ENCODE assay signal across 10 mouse cellular contexts in genomic region chr16:90738092-90738956, GRCm38 (mm10). TPM values are rescaled to one million over a fixed set of nuclear protein-coding genes. Genes with fewer than 3 reads are reported as not detected.
DNase-seq lines count a peak whose midpoint lies in the region; ATAC-seq and TF ChIP-seq lines count a peak whose summit lies in the region.
"Had no signal": no experiment of that assay in that cellular context is flagged by ENCODE, and none has a peak within 500 bp of the region (broad histone marks: within the 10 kb centered on the region; RNA-seq: fewer than 3 reads in every experiment).

TSS of gene Mrap (plus strand) at chr16:90738207.

- DNase-seq in adrenal gland, adult (ENCODE audit: inconsistent age in 2 of 2, low spot score in 1 of 2): peak; percentile 95 to 98
- DNase-seq in lung, adult 2 months: no peak
- DNase-seq in layer of hippocampus, adult 11-12 months (ENCODE audit: low spot score): no peak
- no peak for DNase-seq in layer of hippocampus, postnatal 10 days (ENCODE audit: low spot score in 2 of 2)
- DNase-seq in hindbrain, embryonic 14.5 days (ENCODE audit: low spot score): no peak

- H3K36me3 ChIP-seq in E14TG2a.4 (ENCODE audit: insufficient read depth, low read length): no peaks in the 10 kb centered on the region
- no peaks in the 10 kb centered on the region for H3K36me3 ChIP-seq in heart, embryonic 13.5 days
- no peaks in the 10 kb centered on the region for H3K36me3 ChIP-seq in hindbrain, embryonic 14.5 days (replicated peaks; ENCODE audit: control insufficient read depth, insufficient read depth)

- H3K9ac ChIP-seq in heart, embryonic 13.5 days: peak within 1 kb of the TSS; percentile 73
- H3K9ac ChIP-seq in hindbrain, embryonic 14.5 days: no peak within 1 kb of the TSS

- ATAC-seq in heart, embryonic 13.5 days (ENCODE audit: extremely low read depth, insufficient number of reproducible peaks, low FRiP score, low TSS enrichment): peak; percentile 56
- ATAC-seq in hindbrain, embryonic 14.5 days (ENCODE audit: low FRiP score): no peak
- ATAC-seq: Patski had no signal

- H3K4me1 ChIP-seq in E14TG2a.4 (replicated peaks; ENCODE audit: low read depth, low read length): peaks cover 15% of the 10 kb centered on the region
- peaks cover 37% of the 10 kb centered on the region for H3K4me1 ChIP-seq in heart, embryonic 13.5 days
- H3K4me1 ChIP-seq in lung, adult 2 months (ENCODE audit: control insufficient read depth, insufficient read depth, low read length): no peaks in the 10 kb centered on the region
- peaks cover 11% of the 10 kb centered on the region for H3K4me1 ChIP-seq in hindbrain, embryonic 14.5 days (replicated peaks; ENCODE audit: control insufficient read depth, insufficient read depth, low read length)

- no peak for TF ChIP-seq CTCF in E14TG2a.4 (conservative IDR thresholded peaks at IDR 0.05; ENCODE audit: low read length)
- TF ChIP-seq CTCF in lung, adult 2 months (IDR thresholded peaks at IDR 0.05; ENCODE audit: insufficient read depth, low read length): no peak

- no peaks in the 10 kb centered on the region for H3K27me3 ChIP-seq in E14TG2a.4 (ENCODE audit: insufficient read depth, low read length)
- H3K27me3 ChIP-seq in heart, embryonic 13.5 days (replicated peaks): no peaks in the 10 kb centered on the region
- H3K27me3 ChIP-seq in hindbrain, embryonic 14.5 days (ENCODE audit: control insufficient read depth, insufficient read depth, low read length): no peaks in the 10 kb centered on the region

- no peaks in the 10 kb centered on the region for H3K9me3 ChIP-seq in E14TG2a.4 (ENCODE audit: low read length)
- H3K9me3 ChIP-seq in heart, embryonic 13.5 days: no peaks in the 10 kb centered on the region
- H3K9me3 ChIP-seq in hindbrain, embryonic 14.5 days (ENCODE audit: control insufficient read depth, low read length): no peaks in the 10 kb centered on the region

- TF ChIP-seq POLR2A in lung, adult 2 months (IDR thresholded peaks at IDR 0.05; ENCODE audit: borderline replicate concordance, extremely low read depth, low read depth, low read length): no peak

- H3K27ac ChIP-seq in heart, embryonic 13.5 days (replicated peaks): peak within 1 kb of the TSS; percentile 73
- H3K27ac ChIP-seq in hindbrain, embryonic 14.5 days: no peak within 1 kb of the TSS

- peak within 1 kb of the TSS; percentile 67 for H3K4me2 ChIP-seq in heart, embryonic 13.5 days
- no peak within 1 kb of the TSS for H3K4me2 ChIP-seq in hindbrain, embryonic 14.5 days (replicated peaks)

- 0 out of 2 replicates have a peak within 1 kb of the TSS, but pooled peaks have one; percentile 17 for H3K4me3 ChIP-seq in E14TG2a.4 (replicated peaks; ENCODE audit: low read length)
- H3K4me3 ChIP-seq in heart, embryonic 13.5 days: peak within 1 kb of the TSS; percentile 46
- H3K4me3 ChIP-seq in lung, adult 2 months (replicated peaks; ENCODE audit: extremely low read depth, low read depth, low read length): no peak within 1 kb of the TSS
- no peak within 1 kb of the TSS for H3K4me3 ChIP-seq in hindbrain, embryonic 14.5 days (replicated peaks; ENCODE audit: low read length)

- 23% methylated on average over 26 of the region's 26 CpGs for WGBS in heart, embryonic 13.5 days
- 67% methylated on average over 26 of the region's 26 CpGs for WGBS in lung, adult 2 months
- WGBS in hindbrain, embryonic 14.5 days: 86% methylated on average over 26 of the region's 26 CpGs

RNA-seq across cellular contexts. Expression of gene Mrap, which starts in this region (rescaled TPM):
- polyA plus RNA-seq in heart, embryonic 13.5 days (2015; fragmentation: Nextera tagmentation; extraction: Ambion mirVana): 25.6 and 26.9 TPM in 2 replicates
- 21.4 and 26.7 TPM in 2 replicates for polyA plus RNA-seq in lung, adult 2 months (2012; rRNA removed)
- total RNA-seq in layer of hippocampus, postnatal 10 days (2021): not detected
- polyA plus RNA-seq in hindbrain, embryonic 14.5 days (2014; fragmentation: Nextera tagmentation; extraction: Ambion mirVana): 0.20 TPM in 1 of 2 replicates, not detected in the other
- total RNA-seq: common myeloid progenitor, adult 5-6 weeks had no signal
- polyA plus RNA-seq: intestine, embryonic 14.5 days; Patski had no signal

Comparison
In these comparisons a context has a peak if more than half of its experiments do, and no peak if none do; other contexts are left out.
1. RNA of gene Mrap (polyA plus RNA-seq): 25.6 to 26.9 TPM in heart, embryonic 13.5 days and 21.4 to 26.7 TPM in lung, adult 2 months; 0.20 TPM in hindbrain, embryonic 14.5 days; every median in the first group is over 10 times any median in the second.
2. H3K4me3 ChIP-seq: peak in E14TG2a.4 (single experiment) and heart, embryonic 13.5 days (single experiment); none in lung, adult 2 months (single experiment) and hindbrain, embryonic 14.5 days (single experiment).
3. DNase-seq: peak in adrenal gland, adult (2 of 2); none in lung, adult 2 months (single experiment), layer of hippocampus, adult 11-12 months (single experiment), layer of hippocampus, postnatal 10 days (0 of 2) and hindbrain, embryonic 14.5 days (single experiment).